Mouse (Mus musculus) macrophage (primary cell): ENCODE results near the gene Tnfrsf14. TPM values are rescaled to one million over a fixed set of nuclear protein-coding genes. Genes with fewer than 3 reads are reported as not detected.

Experiments used
- H3K27ac ChIP-seq: fragments of 350-480 bp; formaldehyde crosslinking; 2 replicates; pipeline ENCODE4 v1.9.0; 2021
- H3K36me3 ChIP-seq: fragments of 350-480 bp; formaldehyde crosslinking; 2 replicates; pipeline ENCODE4 v1.9.0; 2021; ENCODE audit errors: inconsistent target
- H3K4me3 ChIP-seq: fragments of 350-480 bp; formaldehyde crosslinking; 2 replicates; pipeline ENCODE4 v1.9.0; 2021; ENCODE audit errors: inconsistent target
- H3K79me2 ChIP-seq: fragments of 350-480 bp; formaldehyde crosslinking; 2 replicates; pipeline ENCODE4 v1.9.0; 2021; ENCODE audit errors: inconsistent target
- WGBS: methylation state at CpG from one replicate; pipeline ENCODE4 v1.1.7; 2026; ENCODE audit warnings: inconsistent platforms; ENCODE audit not compliant: missing documents; 5-methylcytosine and 5-hydroxymethylcytosine counted together
- polyA plus RNA-seq: library from polyadenylated mRNA; stranded (reverse); fragments of 250-400 nt; gene quantifications from 3 replicates; pipeline ENCODE4 v1.2.4, GENCODE M21; 2018; ENCODE audit warnings: inconsistent platforms
- total RNA-seq, 78 experiments: library from RNA; depleted of rRNA; stranded (reverse); fragments of 250-400 nt; gene quantifications; 1 replicate in 9 of 78; 2 replicates in 24 of 78; 3 replicates in 43 of 78; 4 replicates in 2 of 78; pipeline ENCODE4 v1.2.4; 2018; ENCODE audit warnings: inconsistent platforms in 56 of 78

The Tnfrsf14 gene
- 100 to 1,000 TPM in 21 of 26 experiments, 10 to 100 TPM in 5; 30.8 to 879 (median 175) TPM for total RNA-seq (2018; cell fraction: chromatin; rRNA removed)
- 100 to 1,000 TPM in 18 of 26 experiments, 10 to 100 TPM in 8; 64.2 to 324 (median 140) TPM for total RNA-seq (2018; cell fraction: cytosol; rRNA removed)
- total RNA-seq (2018; cell fraction: nucleus; rRNA removed) = 100 to 1,000 TPM in 19 of 26 experiments, 10 to 100 TPM in 7; 57.6 to 431 (median 211) TPM
- 28.2 to 116 TPM (median 64.4 TPM) in 3 replicates for polyA plus RNA-seq

DNA sequence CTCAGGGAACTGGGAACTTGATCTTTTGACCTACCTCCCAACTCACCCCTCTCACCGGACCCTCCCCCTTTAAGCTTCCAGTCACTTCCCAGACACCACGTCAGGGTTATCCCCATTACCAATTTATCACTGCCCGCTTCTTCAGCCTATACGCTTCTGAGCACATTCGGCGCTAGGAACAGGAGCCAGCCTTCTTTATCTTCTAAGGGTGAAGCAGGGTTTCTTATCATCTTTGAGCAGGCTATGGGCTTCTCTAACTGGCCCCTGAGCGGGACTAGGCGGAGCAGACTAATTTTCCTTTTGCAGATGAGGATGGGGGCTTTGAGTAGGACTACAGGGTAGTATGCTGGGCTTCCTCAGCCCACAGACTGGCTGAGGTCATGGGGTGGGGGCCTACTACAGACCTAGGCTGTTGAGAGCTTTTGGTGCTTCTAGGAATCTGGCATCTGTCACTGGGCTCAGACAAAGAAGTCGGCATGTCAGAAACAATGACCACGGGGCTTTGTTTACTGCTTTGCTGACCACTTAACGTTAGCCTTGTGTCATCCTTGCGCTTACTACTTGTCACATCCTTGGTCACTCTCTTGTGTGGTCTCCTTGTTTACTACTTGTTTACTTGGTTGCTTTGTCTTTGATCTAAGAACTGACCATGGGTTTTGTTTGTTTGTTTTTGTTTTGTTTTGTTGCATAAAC, at the start of gene Tnfrsf14:
Gene Tnfrsf14, minus strand, starts transcription at position 169 of the 693 bp plus-strand sequence.
- 27% methylated on average over 12 of the region's 12 CpGs for WGBS
- Histone ChIP-seq H3K27ac (peak within 1 kb of the TSS; percentile 96), H3K4me3 (peak within 1 kb of the TSS; percentile 75)

DNA sequence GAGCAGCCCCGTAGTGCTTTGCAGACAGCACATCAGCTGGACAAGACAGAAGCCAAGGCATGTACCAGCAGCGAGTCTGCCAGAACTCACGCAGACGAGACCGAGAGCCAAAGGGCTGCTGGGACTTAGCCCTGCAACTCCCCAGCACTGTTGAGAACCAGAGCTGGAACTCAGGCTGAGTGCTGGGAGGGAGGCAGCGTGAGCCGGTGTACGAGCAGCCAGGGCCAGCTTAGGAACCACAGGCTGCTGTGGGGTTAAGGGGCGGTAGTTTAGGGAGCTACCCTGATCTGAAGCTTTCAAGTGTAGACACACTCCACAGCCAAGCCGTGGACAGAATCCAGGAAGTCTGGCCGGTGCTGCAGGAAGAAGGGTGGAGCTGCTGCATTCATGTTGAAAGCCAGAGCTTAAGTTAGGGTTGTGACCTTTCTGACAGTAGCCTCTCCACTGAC, 45.8 kb upstream of the Tnfrsf14 start:
- peaks cover 97% of the 10 kb centered on the region for H3K36me3 ChIP-seq
- H3K4me3 ChIP-seq = no peak overlapping the region
- 90% methylated on average over 10 of the region's 11 CpGs for WGBS
- H3K27ac ChIP-seq = no peak overlapping the region
- H3K79me2 ChIP-seq = peaks cover 2% of the 10 kb centered on the region; the same call in 1 of the 2 replicates

More for the DNA sequence above, at the start of gene Tnfrsf14:
- Histone ChIP-seq H3K79me2 (peaks cover 44% of the 10 kb centered on the region), H3K36me3 (peaks cover 27% of the 10 kb centered on the region)

DNA sequence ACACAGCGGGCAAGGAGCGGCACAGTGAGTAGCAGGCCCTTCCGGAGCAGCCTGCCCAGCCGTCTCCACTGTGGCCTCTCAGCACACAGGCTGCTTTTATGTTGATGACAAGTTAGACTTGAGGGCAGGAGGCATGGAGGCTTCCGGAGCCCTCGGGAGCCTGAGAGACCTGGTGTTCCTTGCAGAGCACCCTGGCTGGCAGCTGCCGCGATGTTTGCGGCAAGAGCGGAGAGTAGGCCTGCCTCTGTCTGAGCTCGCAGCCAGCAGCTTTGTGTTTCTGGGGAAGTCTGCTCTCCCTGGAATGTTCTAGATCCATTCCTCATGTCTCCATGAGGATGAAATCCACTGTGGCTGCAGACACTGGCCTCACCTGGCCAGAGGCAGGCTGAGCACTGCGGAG, 44.2 kb upstream of the Tnfrsf14 start:
- 97% methylated on average over 12 of the region's 12 CpGs for WGBS
- Histone ChIP-seq H3K79me2 (peaks cover 19% of the 10 kb centered on the region), H3K27ac (no peak overlapping the region), H3K36me3 (peaks cover 81% of the 10 kb centered on the region), H3K4me3 (no peak overlapping the region)

DNA sequence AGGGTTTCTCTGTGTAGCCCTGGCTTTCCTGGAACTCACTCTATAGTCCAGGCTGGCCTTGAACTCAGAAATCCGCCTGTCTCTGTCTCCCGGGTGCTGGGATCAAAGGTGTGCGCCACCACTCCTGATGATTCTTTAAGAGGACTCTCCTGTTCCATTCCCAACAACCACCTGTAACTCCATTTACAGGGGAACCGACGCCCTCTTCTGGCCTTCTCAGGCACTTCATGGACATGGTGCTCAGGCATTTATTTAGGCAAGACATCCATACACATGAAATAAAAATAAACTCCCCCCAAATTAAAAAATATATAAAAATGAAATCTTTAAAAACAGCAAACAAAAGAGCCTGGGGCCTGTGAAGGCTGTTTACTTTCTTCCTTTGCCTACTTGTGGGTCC, 38.8 kb upstream of the Tnfrsf14 start:
- WGBS = 84% methylated on average over 5 of the region's 5 CpGs
- H3K79me2 ChIP-seq = peaks cover 50% of the 10 kb centered on the region
- H3K36me3 ChIP-seq = peaks cover 30% of the 10 kb centered on the region
- H3K4me3 ChIP-seq = no peak overlapping the region
- H3K27ac ChIP-seq = no peak overlapping the region

DNA sequence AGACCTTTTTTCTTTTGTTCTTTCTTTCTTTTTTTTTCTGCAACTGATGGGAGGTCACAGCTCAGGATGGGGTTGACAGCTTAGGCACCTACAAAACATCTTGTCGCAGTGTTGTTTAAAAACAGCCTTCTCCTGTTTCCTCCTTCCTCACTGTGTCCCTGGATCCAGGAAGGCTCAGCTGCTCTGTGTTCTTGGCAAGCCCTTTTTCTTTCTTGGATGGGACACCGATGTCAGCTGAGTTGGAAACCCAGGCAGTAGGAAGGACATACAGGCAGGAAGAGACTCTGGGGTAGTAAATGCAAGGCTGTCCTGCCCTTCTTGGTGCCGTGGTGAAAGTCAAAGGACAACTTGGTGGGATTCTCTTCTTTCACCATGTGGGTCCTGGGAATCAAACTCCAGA, 37.5 kb upstream of the Tnfrsf14 start:
- WGBS = 97% methylated on average over 3 of the region's 3 CpGs
- H3K79me2 ChIP-seq = peaks cover 50% of the 10 kb centered on the region
- no peak overlapping the region for H3K4me3 ChIP-seq
- no peak overlapping the region for H3K27ac ChIP-seq
- peaks cover 17% of the 10 kb centered on the region for H3K36me3 ChIP-seq

DNA sequence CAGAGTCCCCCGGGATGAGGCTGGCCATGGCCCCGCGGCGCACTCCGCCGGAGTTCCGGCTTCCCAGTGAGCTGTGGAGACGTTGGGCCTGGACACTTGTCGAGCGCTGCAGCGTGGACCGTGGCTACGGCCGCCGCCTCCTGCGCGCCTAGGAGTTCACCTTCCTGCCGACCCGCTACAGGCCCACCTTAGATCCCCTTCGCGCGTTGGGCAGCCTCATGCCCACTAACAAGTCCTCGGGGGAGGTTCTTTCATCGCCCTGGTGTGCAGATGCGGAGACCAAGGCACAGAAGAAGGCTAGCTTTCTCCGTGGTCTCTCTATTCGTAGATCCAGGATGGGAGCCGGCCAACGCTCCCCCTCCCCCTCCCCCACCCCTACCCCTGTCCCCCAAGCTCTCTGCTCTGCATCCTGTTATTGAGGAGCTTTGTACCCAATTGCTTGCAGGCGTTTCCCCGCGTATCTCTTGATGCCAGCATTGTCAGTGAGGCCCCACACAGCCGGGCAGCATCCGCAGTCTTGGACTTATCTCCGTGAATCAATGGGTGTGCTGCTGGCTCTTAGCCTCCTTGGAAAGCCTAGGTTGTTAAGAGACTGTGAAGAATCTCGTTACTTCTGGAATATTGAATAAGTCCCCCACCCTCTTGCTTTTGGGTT, 36.3 kb upstream of the Tnfrsf14 start:
- 2% methylated on average over 32 of the region's 36 CpGs for WGBS
- peak overlapping the region; percentile 58 for H3K4me3 ChIP-seq
- peaks cover 6% of the 10 kb centered on the region; the same call in 1 of the 2 replicates for H3K36me3 ChIP-seq
- H3K27ac ChIP-seq = no peak overlapping the region
- peaks cover 50% of the 10 kb centered on the region for H3K79me2 ChIP-seq

DNA sequence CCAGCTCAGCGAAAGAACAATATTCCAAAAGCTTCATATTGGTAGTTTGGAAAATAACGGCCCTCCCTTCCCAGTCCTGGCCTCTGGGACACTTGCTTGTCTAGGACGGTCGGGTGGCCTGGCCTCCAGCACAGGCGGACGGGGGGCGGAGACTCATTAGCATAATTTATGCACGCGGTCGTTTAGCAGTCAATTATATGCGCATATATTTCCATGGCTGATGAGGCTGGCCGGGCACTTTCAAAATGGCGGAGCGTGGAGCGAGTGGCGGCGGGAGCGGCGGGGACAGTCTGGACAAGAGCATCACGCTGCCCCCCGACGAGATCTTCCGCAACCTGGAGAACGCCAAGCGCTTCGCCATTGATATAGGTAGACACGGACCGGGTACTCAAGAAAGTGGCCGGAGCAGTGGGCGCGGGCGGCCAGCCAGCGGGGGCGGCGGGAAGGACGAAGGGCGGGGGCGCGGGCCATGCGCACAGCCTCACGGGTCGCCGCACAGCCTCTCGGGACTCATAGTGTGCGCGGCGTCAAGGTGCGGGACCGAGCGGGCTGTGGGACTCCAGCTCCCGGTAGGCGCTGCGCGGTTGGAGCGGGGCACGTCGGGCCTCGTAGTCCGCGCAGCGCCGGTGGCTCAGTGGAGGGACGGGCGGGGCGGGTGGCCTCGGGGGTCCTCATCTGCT, 35.7 kb upstream of the Tnfrsf14 start, which contains the start of gene Pank4:
Gene Pank4, plus strand, starts transcription at position 223 of the 680 bp plus-strand sequence.
- no peaks in the 10 kb centered on the region for H3K36me3 ChIP-seq
- peak within 1 kb of the TSS; percentile 58 for H3K4me3 ChIP-seq
- WGBS = under 1% methylated on average over 64 of the region's 66 CpGs
- peaks cover 46% of the 10 kb centered on the region for H3K79me2 ChIP-seq
- peak within 1 kb of the TSS; percentile 25; the same call in 1 of the 2 replicates for H3K27ac ChIP-seq

DNA sequence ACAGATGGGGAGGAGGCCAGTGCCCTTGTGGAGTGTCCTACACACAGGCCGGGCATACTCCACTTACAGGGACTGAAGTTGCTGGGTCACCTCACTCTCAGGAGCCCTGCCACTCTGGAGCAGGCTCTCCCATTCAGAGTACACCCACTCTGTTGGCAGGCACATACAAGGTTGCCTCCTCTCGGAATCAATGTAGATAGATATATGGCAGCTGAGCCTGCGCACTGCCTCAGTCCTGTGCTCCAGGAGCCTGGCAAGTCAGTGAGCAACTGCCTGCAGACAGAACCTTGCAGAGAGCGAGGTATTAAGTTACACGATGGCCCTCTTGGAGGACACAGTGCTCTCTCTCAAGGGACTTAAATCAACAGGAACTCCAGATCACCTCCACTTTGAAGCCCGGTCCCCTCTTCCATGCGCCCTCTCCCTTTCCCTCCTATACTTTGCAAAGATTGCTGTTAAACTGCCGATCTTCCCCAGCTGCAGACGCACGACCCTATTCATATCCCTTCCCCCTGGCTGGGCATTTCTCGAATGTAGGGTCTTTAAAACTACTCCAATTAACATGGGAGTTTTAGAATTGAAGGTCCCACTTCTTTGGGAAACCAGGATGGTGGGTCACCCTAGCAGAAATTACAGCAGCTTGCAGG, 35.0 kb upstream of the Tnfrsf14 start:
- 74% methylated on average over 11 of the region's 11 CpGs for WGBS

DNA sequence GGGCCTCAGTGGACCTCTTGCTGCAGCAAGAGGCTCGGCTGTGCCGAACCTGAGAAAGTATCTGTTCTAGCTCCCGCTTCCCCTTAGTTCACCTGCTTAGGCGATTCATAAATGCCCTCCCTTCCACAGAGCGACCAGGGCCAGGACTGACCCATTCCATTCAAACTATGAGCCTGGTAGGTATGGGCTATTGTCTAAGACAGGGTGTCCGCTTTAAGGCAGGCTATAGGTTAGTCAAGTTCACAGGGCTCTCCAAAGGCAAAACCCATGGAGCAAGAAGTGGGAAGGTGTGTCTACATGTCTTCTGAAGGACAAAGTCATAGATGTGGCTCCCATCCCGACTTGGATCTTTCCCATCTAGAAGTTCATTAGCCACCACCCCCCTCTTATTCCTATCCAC, 34.3 kb upstream of the Tnfrsf14 start:
- Histone ChIP-seq H3K79me2 (peaks cover 32% of the 10 kb centered on the region), H3K36me3 (no peaks in the 10 kb centered on the region), H3K4me3 (no peak overlapping the region), H3K27ac (no peak overlapping the region)
- WGBS = 90% methylated on average over 7 of the region's 7 CpGs

More for the DNA sequence above, 35.0 kb upstream of the Tnfrsf14 start:
- Histone ChIP-seq H3K36me3 (no peaks in the 10 kb centered on the region), H3K27ac (no peak overlapping the region), H3K4me3 (peak overlapping the region; percentile 35; the same call in 1 of the 2 replicates), H3K79me2 (peaks cover 39% of the 10 kb centered on the region)

DNA sequence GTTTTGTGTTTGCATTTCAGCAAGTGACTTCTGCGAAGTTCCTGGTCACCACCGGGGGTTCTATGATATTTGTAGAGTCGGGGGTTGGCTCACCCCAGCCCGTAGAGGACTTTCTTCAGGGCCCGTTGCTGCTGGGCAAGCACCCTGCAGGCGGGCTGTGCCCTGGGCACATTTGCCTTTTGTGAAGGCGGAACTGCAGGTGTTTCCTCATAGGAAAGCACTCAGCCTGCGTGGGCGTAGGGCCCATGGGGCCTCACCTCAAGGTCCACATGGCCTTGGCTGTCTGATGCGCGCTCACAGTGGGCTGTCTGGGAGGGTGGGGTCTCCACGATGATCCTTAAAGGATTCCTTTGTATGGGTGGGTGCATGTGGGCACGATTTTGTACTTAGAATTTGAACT, 33.5 kb upstream of the Tnfrsf14 start:
- H3K4me3 ChIP-seq = no peak overlapping the region
- peaks cover 25% of the 10 kb centered on the region for H3K79me2 ChIP-seq
- WGBS = 20% methylated on average over 13 of the region's 13 CpGs
- no peaks in the 10 kb centered on the region for H3K36me3 ChIP-seq
- H3K27ac ChIP-seq = no peak overlapping the region

DNA sequence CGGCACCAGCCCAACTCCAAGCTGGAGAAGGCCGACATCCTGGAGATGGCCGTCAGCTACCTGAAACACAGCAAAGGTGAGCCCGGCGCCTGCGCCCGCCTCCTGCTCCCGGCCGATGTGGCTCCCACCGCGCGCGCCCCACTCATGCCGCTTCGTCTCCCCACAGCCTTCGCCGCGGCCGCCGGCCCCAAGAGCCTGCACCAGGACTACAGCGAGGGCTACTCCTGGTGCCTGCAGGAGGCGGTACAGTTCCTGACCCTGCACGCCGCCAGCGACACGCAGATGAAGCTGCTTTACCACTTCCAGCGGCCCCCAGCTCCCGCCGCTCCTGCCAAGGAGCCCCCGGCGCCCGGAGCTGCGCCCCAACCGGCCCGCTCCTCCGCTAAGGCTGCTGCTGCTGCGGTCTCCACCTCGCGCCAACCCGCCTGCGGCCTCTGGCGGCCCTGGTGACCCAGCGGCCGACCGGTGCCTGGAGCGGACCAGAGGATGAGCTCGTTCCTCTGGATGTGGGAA, 32.9 kb upstream of the Tnfrsf14 start:
- H3K79me2 ChIP-seq = peaks cover 18% of the 10 kb centered on the region
- no peaks in the 10 kb centered on the region for H3K36me3 ChIP-seq
- H3K27ac ChIP-seq = no peak overlapping the region
- WGBS = under 1% methylated on average over 43 of the region's 47 CpGs
- no peak overlapping the region for H3K4me3 ChIP-seq

DNA sequence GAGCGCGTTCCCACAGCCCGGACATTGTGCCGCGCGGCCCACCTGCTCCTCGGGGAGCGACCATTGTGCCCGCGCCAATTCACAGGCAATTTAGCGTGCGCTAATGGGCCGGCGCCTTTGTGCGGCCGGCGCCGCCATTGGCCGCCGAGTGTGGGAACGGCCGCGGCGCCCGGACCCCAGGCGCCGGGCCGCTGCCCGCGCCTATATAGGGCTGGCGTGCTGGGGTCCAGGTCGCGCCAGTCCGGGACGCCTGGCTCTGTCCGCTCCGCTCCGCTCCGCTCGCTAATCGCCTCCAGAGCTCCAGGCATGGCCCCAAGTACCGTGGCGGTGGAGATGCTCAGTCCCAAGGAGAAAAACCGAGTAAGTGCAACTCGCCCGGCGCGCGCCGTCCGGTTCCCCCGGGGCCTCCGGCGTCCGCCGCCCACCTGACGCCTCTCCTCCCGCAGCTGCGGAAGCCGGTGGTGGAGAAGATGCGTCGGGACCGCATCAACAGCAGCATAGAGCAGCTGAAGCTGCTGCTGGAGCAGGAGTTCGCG, 32.4 kb upstream of the Tnfrsf14 start, which contains the start of gene Hes5:
Gene Hes5, plus strand, starts transcription at position 234 of the 536 bp plus-strand sequence.
- Histone ChIP-seq H3K27ac (no peak within 1 kb of the TSS), H3K4me3 (no peak within 1 kb of the TSS), H3K79me2 (peaks cover 13% of the 10 kb centered on the region), H3K36me3 (no peaks in the 10 kb centered on the region)
- 1% methylated on average over 65 of the region's 65 CpGs for WGBS

DNA sequence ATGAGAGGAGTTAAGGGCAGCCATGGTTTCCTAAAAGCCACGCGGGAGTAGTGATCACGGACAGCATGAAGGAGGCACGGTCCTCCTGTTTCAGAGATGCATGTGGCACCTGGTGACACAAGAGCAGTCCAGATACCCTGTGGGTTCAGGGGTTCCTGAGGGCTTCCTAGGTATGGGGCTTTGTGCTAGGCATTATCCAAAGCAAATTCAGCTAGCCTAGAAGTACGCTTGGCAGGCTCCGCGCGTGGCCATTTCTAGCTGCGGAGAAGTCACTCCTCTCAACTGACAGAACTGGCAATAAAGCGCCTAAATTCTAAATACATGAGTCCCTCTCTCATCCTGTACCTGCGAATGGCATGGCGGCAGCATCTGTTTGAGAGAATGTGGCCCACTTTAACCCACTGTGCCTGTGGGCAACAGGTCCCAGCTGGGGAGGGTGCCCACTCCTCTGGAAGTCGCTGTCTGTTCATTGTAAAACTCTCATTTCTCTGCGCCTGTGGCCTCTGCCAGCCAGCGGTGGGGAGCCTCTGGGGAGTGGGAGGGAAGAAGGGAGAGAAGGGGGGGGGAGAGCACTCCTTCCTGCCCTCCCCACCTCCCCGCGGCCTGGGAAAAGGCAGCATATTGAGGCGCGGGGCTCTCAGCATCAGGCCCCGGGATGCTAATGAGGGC, 31.8 kb upstream of the Tnfrsf14 start:
- no peaks in the 10 kb centered on the region for H3K36me3 ChIP-seq
- 52% methylated on average over 20 of the region's 20 CpGs for WGBS
- H3K4me3 ChIP-seq = no peak overlapping the region
- H3K79me2 ChIP-seq = peaks cover 7% of the 10 kb centered on the region
- H3K27ac ChIP-seq = no peak overlapping the region
